Mouse (Mus musculus) brown adipose tissue, adult 24 weeks (tissue): ENCODE results near the gene Mettl9. TPM values are rescaled to one million over a fixed set of nuclear protein-coding genes. Genes with fewer than 3 reads are reported as not detected.

Experiments used
- H3K27ac ChIP-seq: fragments of 200-500 bp; replicated peaks from 2 replicates; pipeline ENCODE4 v1.5.1; 2012; ENCODE audit warnings: low read depth, mild to moderate bottlenecking, low read length
- H3K4me1 ChIP-seq: fragments of 200-500 bp; 2 replicates; pipeline ENCODE4 v1.6.1; 2012; ENCODE audit warnings: low read length, mixed read lengths; ENCODE audit not compliant: control insufficient read depth, insufficient read depth, insufficient read length
- H3K4me3 ChIP-seq: fragments of 200-500 bp; 2 replicates; pipeline ENCODE4 v1.5.1; 2012; ENCODE audit warnings: low read depth, mild to moderate bottlenecking, low read length, moderate library complexity; ENCODE audit not compliant: insufficient read depth
- polyA plus RNA-seq: library from polyadenylated mRNA; stranded (reverse); fragments of >200 nt; gene quantifications from 2 replicates; pipeline ENCODE4 v1.2.4, GENCODE M21; 2012; ENCODE audit not compliant: missing spikeins, insufficient read depth, insufficient read length

Gene Mettl9
- polyA plus RNA-seq, 1 experiment = 82.4 TPM

GRCm38 (mm10) chr7:121111321-121111720 lies 77.1 kb downstream of the Mettl9 start:
- no peak overlapping the region for H3K27ac ChIP-seq

GRCm38 (mm10) chr7:121111762-121112161 lies 77.5 kb downstream of the Mettl9 start:
- H3K4me3 ChIP-seq = no peak overlapping the region
- H3K27ac ChIP-seq = no peak overlapping the region
- H3K4me1 ChIP-seq = 0 out of 2 replicates have a peak, but pooled peaks cover 6% of the 10 kb centered on the region

More at GRCm38 (mm10) chr7:121111321-121111720, 77.1 kb downstream of the Mettl9 start:
- Histone ChIP-seq H3K4me3 (no peak overlapping the region), H3K4me1 (0 out of 2 replicates have a peak, but pooled peaks cover 6% of the 10 kb centered on the region)

GRCm38 (mm10) chr7:121120143-121120818 lies 86.0 kb downstream of the Mettl9 start:
- Histone ChIP-seq H3K27ac (no peak overlapping the region), H3K4me3 (no peak overlapping the region), H3K4me1 (no peaks in the 10 kb centered on the region)

Other genes with a start within 250 kb of the Mettl9 start
- not detected in 2 replicates for gene Gm5737, start 222.1 kb upstream of the Mettl9 start, polyA plus RNA-seq
- 3.5 and 5.0 TPM in 2 replicates for gene Eef2k, start 191.6 kb upstream of the Mettl9 start, polyA plus RNA-seq
- gene Polr3e, start 116.7 kb upstream of the Mettl9 start, polyA plus RNA-seq = 6.1 and 7.9 TPM in 2 replicates
- 6.5 and 8.6 TPM in 2 replicates for gene Cdr2, start 52.1 kb upstream of the Mettl9 start, polyA plus RNA-seq
- gene Mfsd13b, start 51.9 kb upstream of the Mettl9 start, polyA plus RNA-seq = not detected in 2 replicates
- gene Igsf6, start 40.1 kb downstream of the Mettl9 start, polyA plus RNA-seq = 2.6 and 2.7 TPM in 2 replicates
- gene Otoa, start 47.2 kb downstream of the Mettl9 start, polyA plus RNA-seq = not detected in 2 replicates